Mouse (Mus musculus): ENCODE measurements around the gene Zbtb11.

DNA sequence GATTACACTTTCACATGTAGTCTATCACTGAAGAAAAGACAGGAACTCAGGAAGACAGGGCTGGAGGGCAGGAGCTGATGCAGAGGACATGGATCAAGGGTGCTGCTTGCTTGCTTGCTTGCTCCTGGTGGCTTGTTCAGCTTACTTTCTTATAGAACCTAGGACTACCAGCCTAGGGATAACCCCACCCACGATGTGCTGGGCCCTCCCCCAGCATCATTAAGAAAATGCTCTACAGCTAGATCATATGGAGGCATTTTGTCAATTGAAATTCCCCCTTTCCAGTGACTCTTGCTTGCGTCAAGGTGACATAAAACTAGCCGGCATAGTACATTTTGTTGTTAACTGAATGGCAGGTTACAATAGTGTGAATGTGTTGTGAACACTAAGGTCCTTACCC lies 82.2 kb downstream of the Zbtb11 start:
- TF ChIP-seq CTCF (IDR thresholded peaks at IDR 0.05; ENCODE audit: control insufficient read depth, insufficient read depth, insufficient replicate concordance, low read depth, low read length) = no peak
- no peak for TF ChIP-seq POLR2A (IDR thresholded peaks at IDR 0.05; ENCODE audit: control insufficient read depth, low read depth, low read length)
